ENCODE assay signal across 9 mouse cellular contexts in genomic region chr2:68406571-68407074, GRCm38 (mm10).
DNase-seq lines count a peak whose midpoint lies in the region; ATAC-seq and TF ChIP-seq lines count a peak whose summit lies in the region.
"Had no signal": no experiment of that assay in that cellular context is flagged by ENCODE, and none has a peak within 500 bp of the region (broad histone marks: within the 10 kb centered on the region; RNA-seq: fewer than 3 reads in every experiment).

No protein-coding gene starts in this region.

- H3K27ac ChIP-seq in gastrocnemius, adult 2 months: peak overlapping the region; percentile 31; the same call in 1 of the 2 replicates
- H3K27ac ChIP-seq in layer of hippocampus, adult 2 months: peak overlapping the region; percentile 62; the same call in 1 of the 2 replicates
- peak overlapping the region; percentile 64 for H3K27ac ChIP-seq in hindbrain, embryonic 12.5 days
- H3K27ac ChIP-seq in midbrain, embryonic 15.5 days: 0 out of 2 replicates have a peak overlapping the region, but pooled peaks have one; percentile 16
- no peak overlapping the region for H3K27ac ChIP-seq in liver, embryonic 12.5 days

- ATAC-seq in hindbrain, embryonic 12.5 days (ENCODE audit: low FRiP score): no peak
- ATAC-seq in midbrain, embryonic 15.5 days (replicated peaks): no peak
- no peak for ATAC-seq in liver, embryonic 12.5 days

- intact Hi-C loops in gastrocnemius, adult 2 months (cut with DNase I): no loop called here

- DNase-seq in gastrocnemius, adult 2 months: no peak
- DNase-seq in gastrocnemius, adult 8-10 months (ENCODE audit: low spot score in 2 of 2): no peak
- no peak for DNase-seq in layer of hippocampus, adult 2 months (ENCODE audit: low spot score in 2 of 2)
- no peak for DNase-seq in layer of hippocampus, postnatal 25 days (ENCODE audit: extremely low spot score in 1 of 2, low spot score in 1 of 2)
- no peak for DNase-seq in cerebellum, postnatal 10 days
- DNase-seq: heart, postnatal 10 days had no signal

- 14% methylated on average over 12 of the region's 12 CpGs for WGBS in hindbrain, embryonic 12.5 days
- whole genome bisulfite sequencing in midbrain, embryonic 15.5 days: 13% methylated on average over 12 of the region's 12 CpGs
- 68% methylated on average over 12 of the region's 12 CpGs for WGBS in liver, embryonic 12.5 days (ENCODE audit: insufficient replicate concordance)

- no peaks in the 10 kb centered on the region for H3K9me3 ChIP-seq in hindbrain, embryonic 12.5 days (replicated peaks)
- no peaks in the 10 kb centered on the region for H3K9me3 ChIP-seq in midbrain, embryonic 15.5 days
- H3K9me3 ChIP-seq in liver, embryonic 12.5 days (replicated peaks): no peaks in the 10 kb centered on the region

- peaks cover 63% of the 10 kb centered on the region for H3K4me1 ChIP-seq in hindbrain, embryonic 12.5 days
- H3K4me1 ChIP-seq in midbrain, embryonic 15.5 days: peaks cover 47% of the 10 kb centered on the region
- peaks cover 14% of the 10 kb centered on the region; the same call in 1 of the 2 replicates for H3K4me1 ChIP-seq in liver, embryonic 12.5 days

- TF ChIP-seq CTCF in gastrocnemius, adult 2 months (IDR thresholded peaks at IDR 0.05): no peak
- TF ChIP-seq CTCF in layer of hippocampus, adult 2 months (conservative IDR thresholded peaks at IDR 0.05): no peak

- H3K36me3 ChIP-seq in hindbrain, embryonic 12.5 days: no peaks in the 10 kb centered on the region
- no peaks in the 10 kb centered on the region for H3K36me3 ChIP-seq in midbrain, embryonic 15.5 days (replicated peaks)
- H3K36me3 ChIP-seq in liver, embryonic 12.5 days: no peaks in the 10 kb centered on the region

- peak overlapping the region; percentile 24; the same call in 1 of the 2 replicates for H3K4me2 ChIP-seq in hindbrain, embryonic 12.5 days (replicated peaks)
- peak overlapping the region; percentile 8; the same call in 1 of the 2 replicates for H3K4me2 ChIP-seq in midbrain, embryonic 15.5 days
- no peak overlapping the region for H3K4me2 ChIP-seq in liver, embryonic 12.5 days

- H3K4me3 ChIP-seq in gastrocnemius, adult 2 months: no peak overlapping the region
- H3K4me3 ChIP-seq in layer of hippocampus, adult 2 months: no peak overlapping the region
- no peak overlapping the region for H3K4me3 ChIP-seq in hindbrain, embryonic 12.5 days
- H3K4me3 ChIP-seq in midbrain, embryonic 15.5 days: no peak overlapping the region
- no peak overlapping the region for H3K4me3 ChIP-seq in liver, embryonic 12.5 days

- no peaks in the 10 kb centered on the region for H3K27me3 ChIP-seq in hindbrain, embryonic 12.5 days
- H3K27me3 ChIP-seq in midbrain, embryonic 15.5 days (replicated peaks): no peaks in the 10 kb centered on the region
- H3K27me3 ChIP-seq in liver, embryonic 12.5 days (replicated peaks): no peaks in the 10 kb centered on the region; the same call in 1 of the 2 replicates

- no peak overlapping the region for H3K9ac ChIP-seq in hindbrain, embryonic 12.5 days
- H3K9ac ChIP-seq in midbrain, embryonic 15.5 days: no peak overlapping the region
- no peak overlapping the region for H3K9ac ChIP-seq in liver, embryonic 12.5 days
